Mouse (Mus musculus): ENCODE results near the gene Rarb.

Gene Rarb

GRCm38 (mm10) chr14:16735331-16736012 is 83.5 kb downstream of the Rarb start:
- in situ Hi-C loops (cut with MboI), result no loop called here

GRCm38 (mm10) chr14:16733595-16734298 is 85.2 kb downstream of the Rarb start:
- in situ Hi-C loops (cut with MboI), result no loop called here

DNA sequence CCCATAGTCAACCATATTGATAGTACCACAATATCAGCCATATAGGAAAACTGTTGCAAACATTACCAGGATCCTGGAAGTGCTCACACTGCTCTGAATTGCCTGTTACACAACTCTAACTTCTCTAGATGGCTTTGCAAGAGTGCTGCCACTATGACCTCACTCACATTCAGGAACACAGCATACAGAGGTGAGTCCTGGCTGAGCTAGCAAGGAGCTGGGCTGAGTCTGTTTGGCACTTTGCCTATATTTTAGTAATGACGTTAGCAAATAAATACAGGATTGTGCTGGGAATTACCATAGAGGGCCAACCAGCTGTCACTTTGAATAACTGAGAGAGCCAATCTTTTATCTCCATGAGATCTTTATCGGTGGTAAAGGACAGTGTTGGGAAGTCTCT is 86.9 kb downstream of the Rarb start:
- in situ Hi-C loops (cut with MboI), result no loop called here

GRCm38 (mm10) chr14:16728175-16728838 is 90.6 kb downstream of the Rarb start:
- in situ Hi-C loops (cut with MboI), result no loop called here

DNA sequence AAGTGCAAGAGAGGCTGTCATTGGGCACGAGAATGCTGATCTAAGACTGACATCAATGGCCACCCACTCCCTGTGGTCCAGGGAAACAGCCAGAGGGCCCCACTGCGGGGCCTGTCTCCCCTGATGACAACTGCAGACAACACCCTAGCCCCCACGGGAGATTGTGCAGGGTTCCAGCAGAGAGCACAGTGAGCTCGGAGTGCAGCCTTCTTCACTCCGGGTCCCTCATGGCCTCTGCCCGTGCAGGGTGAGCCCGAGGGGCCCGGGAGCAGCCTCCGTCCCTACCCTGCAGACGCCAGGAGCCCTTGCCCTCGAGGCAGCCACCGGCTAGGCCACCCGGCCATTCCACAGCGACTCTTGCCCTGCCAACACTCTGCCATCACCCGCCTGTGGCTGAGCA is 95.0 kb downstream of the Rarb start:
- in situ Hi-C loops (cut with MboI), result no loop called here

DNA sequence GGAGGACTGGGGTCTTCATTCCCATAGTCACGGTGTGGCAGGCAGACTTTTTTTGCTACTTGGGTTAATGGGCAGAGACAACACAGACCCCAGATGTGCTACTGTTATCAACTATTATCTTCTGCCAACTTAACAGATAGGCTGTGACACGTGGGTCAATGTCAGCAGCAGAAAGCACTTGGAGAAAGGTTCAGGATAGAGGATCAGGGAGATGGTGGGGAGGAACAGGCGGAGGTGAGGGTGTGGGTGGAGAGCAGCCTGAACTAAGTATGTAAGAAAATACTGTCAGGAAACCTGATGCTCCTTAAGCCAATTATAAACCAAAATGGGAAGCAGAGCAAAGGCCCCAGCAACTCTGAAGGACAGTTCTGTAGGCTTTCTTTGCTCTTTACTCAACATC is 101.1 kb downstream of the Rarb start:
- in situ Hi-C loops (cut with MboI), result no loop called here

DNA sequence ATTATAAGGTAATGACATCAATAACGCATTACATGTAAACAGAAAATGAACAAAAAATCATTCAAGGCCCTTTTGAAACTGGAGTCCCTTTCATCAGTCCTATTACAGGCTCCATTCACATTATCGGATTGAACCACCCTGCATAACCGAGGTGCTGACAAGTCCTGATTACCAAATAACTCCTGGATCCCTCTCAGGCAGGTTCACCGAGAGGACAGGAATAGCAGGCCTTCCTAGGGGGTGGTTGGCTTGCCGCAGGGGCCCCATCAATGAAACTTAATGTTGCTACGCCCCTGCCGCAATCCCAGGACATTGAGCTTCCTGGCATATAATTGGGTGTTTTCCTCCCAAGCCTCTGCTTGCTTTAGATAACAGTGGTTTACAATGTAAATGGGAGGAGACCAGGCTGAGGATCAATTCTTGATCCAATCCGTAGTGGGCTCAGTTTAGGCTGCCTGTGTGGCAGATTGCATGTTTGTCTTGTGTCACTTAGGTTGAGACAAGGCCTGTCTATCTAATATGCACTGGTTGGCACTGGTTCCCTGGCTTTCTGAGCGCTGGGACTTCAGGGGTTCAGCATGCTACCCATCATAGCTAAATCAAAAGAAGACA is 104.5 kb downstream of the Rarb start:
- in situ Hi-C loops (cut with MboI), result no loop called here

DNA sequence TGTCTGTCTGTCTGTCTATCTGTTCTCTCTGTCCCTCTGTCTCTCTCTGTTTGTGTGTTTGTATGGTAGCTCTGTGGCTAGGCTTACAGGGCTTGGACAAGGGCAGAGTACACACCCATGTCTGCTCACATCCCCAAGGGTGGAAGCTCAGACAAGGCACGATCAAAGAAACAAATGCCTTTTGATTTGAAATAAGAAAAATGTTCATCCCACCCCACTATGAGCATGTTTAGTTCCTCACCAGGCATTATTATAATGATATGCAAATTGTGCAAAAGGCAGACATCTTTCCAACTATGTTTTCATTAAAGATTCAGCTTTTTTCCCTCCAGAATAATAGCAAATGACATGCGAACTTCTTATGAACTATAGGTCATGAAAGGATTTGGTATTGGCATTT is 105.2 kb downstream of the Rarb start:
- in situ Hi-C loops (cut with MboI), result no loop called here

- in situ Hi-C loops (cut with MboI), result no loop called here
Measured at GRCm38 (mm10) chr14:16699228-16699627, 119.7 kb downstream of the Rarb start.

DNA sequence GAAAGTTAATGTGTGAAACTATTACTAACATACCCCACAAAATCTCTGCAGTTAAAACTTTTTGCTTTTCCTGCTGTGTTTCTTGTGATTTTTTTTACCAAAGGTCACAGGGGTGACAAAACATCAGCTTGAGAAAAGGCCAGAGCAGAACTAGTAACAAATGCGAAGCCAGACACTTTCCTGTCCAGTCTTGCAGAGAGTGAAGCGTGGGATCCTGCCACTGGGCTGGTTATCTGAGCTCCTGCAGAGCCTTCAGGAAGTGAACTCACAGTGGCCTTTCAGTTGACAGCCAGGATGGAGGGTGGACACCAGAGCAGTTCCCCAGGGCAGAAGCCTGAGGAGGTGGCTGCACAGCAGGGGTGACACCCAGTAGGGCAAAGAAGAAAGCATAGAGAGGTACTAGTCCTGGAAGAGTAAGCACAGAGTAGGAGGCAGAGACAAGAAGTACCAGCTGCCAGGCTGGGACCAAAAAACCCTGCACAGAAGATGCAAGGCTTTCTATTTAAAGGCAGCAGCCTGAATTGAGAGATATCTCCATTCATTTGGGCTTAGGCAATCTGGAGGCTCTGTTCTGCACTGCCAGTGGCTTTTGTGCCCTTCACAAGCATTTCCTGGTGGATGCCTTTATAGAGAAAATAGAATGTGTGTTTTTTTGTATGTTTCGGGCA is 123.4 kb downstream of the Rarb start:
- in situ Hi-C loops (cut with MboI), result no loop called here

- in situ Hi-C loops (cut with MboI), result no loop called here
Measured at GRCm38 (mm10) chr14:16678335-16678734, 140.6 kb downstream of the Rarb start.

DNA sequence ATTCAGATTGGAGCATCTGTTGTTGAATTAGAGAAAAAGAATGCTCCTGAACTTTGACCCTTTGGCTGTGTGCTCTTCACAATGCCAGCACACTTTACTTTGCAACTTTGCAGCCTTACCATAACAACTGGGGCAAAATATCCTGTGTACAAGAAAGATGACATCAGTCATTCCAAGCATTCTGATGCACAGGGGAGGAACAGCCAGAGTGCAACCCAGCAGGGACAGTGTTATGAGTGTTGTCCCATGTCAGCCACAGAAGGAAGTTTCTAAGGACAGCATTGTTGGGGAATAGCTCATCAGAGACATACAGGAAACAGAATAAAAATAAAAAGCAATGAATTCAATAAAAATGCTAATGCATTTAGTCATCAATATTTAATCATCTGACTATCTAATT is 141.9 kb downstream of the Rarb start:
- in situ Hi-C loops (cut with MboI), result no loop called here

DNA sequence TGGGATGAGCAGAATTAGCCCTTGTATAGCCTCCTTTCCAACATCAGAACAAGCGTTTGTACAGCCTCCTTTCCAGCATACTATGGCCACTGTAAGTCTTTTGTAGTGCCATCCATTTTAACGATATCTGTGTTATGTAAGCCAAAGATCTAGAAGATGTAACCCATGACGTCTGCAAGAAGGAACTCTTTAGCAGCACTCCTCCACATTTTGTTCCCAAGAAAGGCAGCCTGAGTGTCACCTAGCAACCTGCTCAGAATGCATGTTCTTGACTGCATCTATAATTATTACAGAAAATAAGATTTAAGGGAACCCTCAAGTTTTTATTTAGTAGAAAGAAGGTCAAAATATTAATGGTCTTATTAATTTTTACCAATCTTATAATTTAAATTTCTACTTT is 148.4 kb downstream of the Rarb start:
- in situ Hi-C loops (cut with MboI), result no loop called here

DNA sequence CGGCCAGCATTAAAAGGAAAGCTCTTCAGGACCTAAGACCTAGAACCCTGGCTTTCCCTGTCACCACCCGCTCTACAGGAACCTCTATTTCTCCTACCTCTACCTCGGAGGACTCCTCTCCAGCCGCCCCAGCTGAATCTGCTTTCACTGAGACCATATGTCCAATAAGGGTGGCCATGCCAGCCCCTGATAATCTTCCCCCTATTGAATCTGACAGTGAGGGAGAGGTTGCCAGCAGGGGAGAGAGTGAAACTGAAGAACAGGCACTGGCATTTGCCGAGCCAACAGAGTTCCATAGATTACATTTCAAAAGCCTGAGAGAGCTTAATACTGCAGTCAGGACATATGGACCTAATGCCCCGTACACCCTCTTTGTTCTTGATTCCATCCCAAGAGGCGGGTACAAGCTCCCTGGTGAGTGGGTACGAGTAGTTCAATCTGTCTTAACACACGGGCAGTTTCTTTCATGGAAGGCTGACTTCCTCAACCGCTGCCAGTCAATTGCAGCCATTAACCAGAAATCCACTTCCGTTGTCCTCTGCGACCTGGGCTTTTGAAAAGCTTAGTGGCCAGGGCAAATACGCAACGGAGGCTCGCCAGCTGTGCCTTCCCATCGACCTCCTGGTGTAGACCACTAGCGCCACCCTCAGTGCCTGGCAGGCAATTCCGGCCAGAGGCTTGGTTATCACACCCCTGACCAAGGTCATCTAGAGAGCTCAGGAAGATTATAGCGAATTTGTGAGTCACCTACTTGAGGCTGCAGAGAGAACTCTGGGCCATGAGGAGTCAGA is 179.6 kb downstream of the Rarb start:
- in situ Hi-C loops (cut with MboI), result no loop called here

GRCm38 (mm10) chr14:16613975-16614374 is 205.0 kb downstream of the Rarb start:
- in situ Hi-C loops (cut with MboI), result no loop called here

DNA sequence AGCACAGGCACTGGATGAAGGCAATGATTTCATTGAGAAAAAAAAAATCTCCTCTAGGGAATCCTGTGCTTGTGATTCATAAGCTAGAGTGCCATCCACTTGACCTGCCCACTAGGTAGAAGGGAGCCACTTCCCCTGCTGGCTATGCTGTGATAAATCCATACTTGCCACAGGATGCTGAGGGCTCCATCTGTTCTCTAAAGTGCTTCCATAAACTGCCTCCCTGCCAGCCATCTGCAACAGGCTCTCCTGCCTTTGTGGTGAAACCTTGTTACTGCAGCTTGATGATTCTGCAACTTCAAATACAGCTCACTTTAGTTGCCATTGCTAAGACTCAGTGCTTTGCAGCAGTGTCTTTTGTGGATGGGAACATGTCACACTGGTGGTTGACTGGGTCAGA is 213.5 kb downstream of the Rarb start:
- in situ Hi-C loops (cut with MboI), result no loop called here

DNA sequence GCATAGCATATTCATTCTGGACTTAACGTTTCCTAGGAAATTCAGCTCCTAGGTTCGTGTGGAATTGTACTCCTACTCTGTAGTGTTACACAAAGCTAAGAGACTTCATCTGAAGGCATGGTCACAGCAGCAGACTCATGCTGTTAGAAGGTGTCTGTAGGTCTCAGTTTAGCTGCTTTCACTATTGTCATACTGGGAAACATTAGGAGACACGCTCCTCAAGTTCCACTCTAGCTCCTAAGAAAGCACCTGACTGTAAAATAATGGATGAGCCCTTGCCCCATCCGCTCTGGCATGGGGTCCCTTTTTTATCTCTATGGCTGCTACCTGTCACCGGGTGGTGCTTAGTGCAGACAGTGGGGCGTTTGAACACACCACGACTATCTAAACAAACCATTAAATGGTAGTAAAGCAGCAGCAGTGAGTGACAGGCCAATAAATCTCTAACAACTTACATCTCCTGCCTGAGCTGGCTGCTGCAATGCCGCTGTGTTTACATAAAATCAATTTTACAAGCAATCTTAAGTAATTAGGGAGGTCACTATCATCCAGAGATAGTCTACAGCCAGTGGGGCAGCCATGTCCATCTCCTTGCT is 214.4 kb downstream of the Rarb start:
- in situ Hi-C loops (cut with MboI), result no loop called here

- in situ Hi-C loops (cut with MboI), result no loop called here
Measured at GRCm38 (mm10) chr14:16603040-16603590, 215.8 kb downstream of the Rarb start.

DNA sequence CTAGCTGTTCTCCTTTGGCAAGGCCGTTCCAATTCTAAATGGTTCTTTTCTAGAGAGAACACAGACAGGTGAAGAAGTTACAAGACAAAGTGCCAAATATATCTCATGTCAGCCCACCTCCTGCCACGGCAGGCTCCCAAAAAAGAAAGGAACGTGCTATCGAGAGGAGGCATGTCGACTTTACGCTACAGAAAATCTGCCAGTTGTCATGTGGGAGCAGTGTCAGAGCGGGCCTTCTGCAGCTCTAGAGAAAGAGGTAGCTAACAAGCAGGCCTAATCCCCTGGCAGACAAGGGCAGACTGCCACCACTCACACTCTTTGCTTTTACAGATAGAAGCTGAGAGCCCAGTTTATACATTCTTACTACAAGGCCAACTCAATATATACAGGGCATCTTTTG is 219.7 kb downstream of the Rarb start:
- in situ Hi-C loops (cut with MboI), result no loop called here

DNA sequence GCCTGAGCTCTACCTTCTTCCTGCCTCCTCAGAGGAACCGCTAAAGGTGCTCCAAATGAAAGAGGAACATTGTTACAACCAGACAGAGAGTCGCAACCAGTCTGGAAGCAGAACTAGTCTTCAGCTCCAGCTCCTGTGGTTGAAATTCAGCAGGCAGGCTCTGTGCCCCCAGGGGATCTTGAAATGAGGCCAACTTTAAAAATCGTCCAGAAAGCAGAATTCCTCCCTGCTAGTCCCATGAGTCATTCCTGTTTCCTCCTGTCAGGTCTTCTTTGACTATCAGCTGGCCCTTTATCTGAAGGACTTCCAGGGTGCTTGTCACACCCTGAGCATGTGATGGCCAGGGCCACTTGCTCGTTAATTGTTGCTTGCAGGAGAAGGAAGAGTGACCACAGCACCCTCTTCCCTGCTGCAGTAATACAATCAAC is 220.9 kb downstream of the Rarb start:
- in situ Hi-C loops (cut with MboI), result no loop called here

DNA sequence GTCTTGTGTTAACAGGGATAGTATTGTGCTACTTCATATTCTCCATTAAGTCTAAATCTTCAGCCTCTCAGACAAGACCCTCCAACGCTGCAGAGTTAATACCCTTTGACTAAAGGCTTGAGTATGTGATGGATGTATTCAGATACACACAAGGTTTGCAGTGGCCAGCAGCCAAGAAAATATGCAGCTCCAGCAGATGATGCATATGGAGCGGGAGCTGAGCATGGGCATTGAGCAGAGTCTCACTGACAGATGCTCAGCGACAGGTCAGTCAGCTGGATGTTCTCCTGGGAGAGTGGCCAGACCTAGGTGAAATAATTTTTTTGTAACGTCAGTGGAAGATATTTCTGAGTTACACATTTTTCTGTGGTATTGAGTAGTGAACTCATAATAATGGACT is 229.8 kb downstream of the Rarb start:
- in situ Hi-C loops (cut with MboI), result no loop called here
